Mouse (Mus musculus) lung, postnatal 0 days (tissue): ENCODE measurements around the gene Dnah14. TPM values are rescaled to one million over a fixed set of nuclear protein-coding genes. Genes with fewer than 3 reads are reported as not detected.

Experiments used
- ATAC-seq: fragments of 200-750 bp; cut with Nextera tagmentation; 2 replicates; pipeline ENCODE4 v1.8.0; 2017; ENCODE audit warnings: moderate library complexity
- DNase-seq: peaks from one replicate; pipeline ENCODE4 v3.0.0-alpha.2; 2016; ENCODE audit warnings: low spot score
- H3K27ac ChIP-seq: fragments of 300-500 bp; sonication (generic); 2 replicates; pipeline ENCODE4 v1.5.1; 2014; ENCODE audit warnings: antibody characterized with exemption, mild to moderate bottlenecking, low read length, mixed read lengths
- H3K27me3 ChIP-seq: fragments of 300-500 bp; sonication (generic); replicated peaks from 2 replicates; pipeline ENCODE4 v1.6.1; 2014; ENCODE audit warnings: low read length, mixed read lengths; ENCODE audit not compliant: insufficient read depth
- H3K36me3 ChIP-seq: fragments of 300-500 bp; sonication (generic); 2 replicates; pipeline ENCODE4 v1.6.1; 2014; ENCODE audit warnings: low read length, mixed read lengths; ENCODE audit not compliant: insufficient read depth
- H3K4me1 ChIP-seq: fragments of 300-500 bp; sonication (generic); 2 replicates; pipeline ENCODE4 v1.6.1; 2014; ENCODE audit warnings: antibody characterized with exemption, low read depth, low read length, mixed read lengths; ENCODE audit not compliant: insufficient read depth
- H3K4me2 ChIP-seq: fragments of 300-500 bp; sonication (generic); replicated peaks from 2 replicates; pipeline ENCODE4 v1.6.1; 2014; ENCODE audit warnings: low read depth, mild to moderate bottlenecking, low read length, moderate library complexity, mixed read lengths
- H3K4me3 ChIP-seq: fragments of 300-500 bp; sonication (generic); 2 replicates; pipeline ENCODE4 v1.5.1; 2014; ENCODE audit warnings: low read depth, low read length
- H3K9ac ChIP-seq: fragments of 300-500 bp; sonication (generic); replicated peaks from 2 replicates; pipeline ENCODE4 v1.6.1; 2014; ENCODE audit warnings: low read depth, mild to moderate bottlenecking
- H3K9me3 ChIP-seq: fragments of 300-500 bp; sonication (generic); 2 replicates; pipeline ENCODE4 v1.6.1; 2016; ENCODE audit warnings: low read length, mixed read lengths
- CTCF ChIP-seq: IDR thresholded peaks from 2 replicates; pipeline ENCODE4 v1.5.1; 2016; ENCODE audit warnings: antibody characterized with exemption, mild to moderate bottlenecking
- EP300 ChIP-seq: IDR thresholded peaks from 2 replicates; pipeline ENCODE4 v1.6.1; 2016; ENCODE audit warnings: antibody characterized with exemption, mild to moderate bottlenecking, control low read depth
- WGBS: fragments of 180-500 bp; shearing (Covaris S2); extraction: QIAGEN DNeasy Blood & Tissue Kit; methylation state at CpG from one replicate; pipeline ENCODE4 v1.1.7; 2014; 5-methylcytosine and 5-hydroxymethylcytosine counted together
- polyA plus RNA-seq: library from polyadenylated mRNA; unstranded; fragments of >200 nt; fragmentation: Nextera tagmentation; extraction: Ambion mirVana; gene quantifications from 2 replicates; pipeline ENCODE4 v1.2.1, GENCODE M21; 2015

The Dnah14 gene
- polyA plus RNA-seq, 1 experiment from 2014 or later = 1.0 TPM

DNA sequence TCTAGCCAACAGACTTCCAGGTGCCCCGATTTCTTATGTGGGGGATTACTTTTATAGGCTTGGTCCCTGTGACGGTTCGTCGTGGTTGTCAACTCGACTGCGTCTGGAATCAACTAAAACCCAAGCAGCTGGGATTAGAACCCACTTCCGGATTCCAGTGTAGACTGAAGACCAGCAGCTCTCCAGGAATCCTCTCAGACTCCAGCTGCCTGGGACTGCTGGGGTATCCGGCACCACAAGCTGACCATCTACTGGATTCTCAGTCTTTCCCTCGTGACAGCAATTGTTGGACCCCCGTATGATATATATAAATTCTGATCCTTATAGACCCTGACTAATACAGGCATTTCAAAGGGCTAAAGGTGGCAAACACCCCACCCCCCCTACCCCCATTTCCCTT lies 16.7 kb upstream of the Dnah14 start:
- Histone ChIP-seq H3K4me2 (no peak overlapping the region), H3K27ac (no peak overlapping the region), H3K27me3 (no peaks in the 10 kb centered on the region), H3K9me3 (no peaks in the 10 kb centered on the region), H3K4me3 (no peak overlapping the region), H3K9ac (no peak overlapping the region), H3K36me3 (no peaks in the 10 kb centered on the region), H3K4me1 (no peaks in the 10 kb centered on the region)
- whole genome bisulfite sequencing = 71% methylated on average over 10 of the region's 10 CpGs
- no peak for ATAC-seq
- TF ChIP-seq CTCF = no peak
- no peak for TF ChIP-seq EP300
- no peak for DNase-seq

DNA sequence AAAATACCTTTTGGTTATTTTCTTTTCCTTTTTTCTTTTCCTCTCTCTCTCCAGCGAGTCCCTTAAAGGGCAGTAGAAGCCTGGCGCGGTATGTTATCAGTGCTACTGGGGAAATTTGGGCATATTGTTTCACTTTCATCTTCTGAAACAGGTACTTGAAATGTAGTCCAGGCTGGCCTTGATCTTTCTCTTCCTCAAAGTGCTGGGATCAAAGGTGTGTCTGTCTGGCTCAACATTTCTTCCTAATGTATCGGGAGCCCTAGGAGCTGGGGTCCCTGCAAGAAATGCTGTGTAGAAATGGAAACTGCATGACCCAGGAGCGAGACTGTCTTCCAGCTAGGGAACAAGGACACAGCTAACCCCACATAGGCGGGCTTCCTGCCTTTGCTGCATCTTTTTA lies 16.0 kb upstream of the Dnah14 start:
- Histone ChIP-seq H3K9me3 (no peaks in the 10 kb centered on the region), H3K4me2 (no peak overlapping the region), H3K36me3 (no peaks in the 10 kb centered on the region), H3K9ac (no peak overlapping the region), H3K4me1 (no peaks in the 10 kb centered on the region), H3K27ac (no peak overlapping the region), H3K4me3 (no peak overlapping the region), H3K27me3 (no peaks in the 10 kb centered on the region)
- ATAC-seq = no peak
- TF ChIP-seq CTCF = no peak
- TF ChIP-seq EP300 = no peak
- 75% methylated on average over 6 of the region's 6 CpGs for WGBS
- no peak for DNase-seq

DNA sequence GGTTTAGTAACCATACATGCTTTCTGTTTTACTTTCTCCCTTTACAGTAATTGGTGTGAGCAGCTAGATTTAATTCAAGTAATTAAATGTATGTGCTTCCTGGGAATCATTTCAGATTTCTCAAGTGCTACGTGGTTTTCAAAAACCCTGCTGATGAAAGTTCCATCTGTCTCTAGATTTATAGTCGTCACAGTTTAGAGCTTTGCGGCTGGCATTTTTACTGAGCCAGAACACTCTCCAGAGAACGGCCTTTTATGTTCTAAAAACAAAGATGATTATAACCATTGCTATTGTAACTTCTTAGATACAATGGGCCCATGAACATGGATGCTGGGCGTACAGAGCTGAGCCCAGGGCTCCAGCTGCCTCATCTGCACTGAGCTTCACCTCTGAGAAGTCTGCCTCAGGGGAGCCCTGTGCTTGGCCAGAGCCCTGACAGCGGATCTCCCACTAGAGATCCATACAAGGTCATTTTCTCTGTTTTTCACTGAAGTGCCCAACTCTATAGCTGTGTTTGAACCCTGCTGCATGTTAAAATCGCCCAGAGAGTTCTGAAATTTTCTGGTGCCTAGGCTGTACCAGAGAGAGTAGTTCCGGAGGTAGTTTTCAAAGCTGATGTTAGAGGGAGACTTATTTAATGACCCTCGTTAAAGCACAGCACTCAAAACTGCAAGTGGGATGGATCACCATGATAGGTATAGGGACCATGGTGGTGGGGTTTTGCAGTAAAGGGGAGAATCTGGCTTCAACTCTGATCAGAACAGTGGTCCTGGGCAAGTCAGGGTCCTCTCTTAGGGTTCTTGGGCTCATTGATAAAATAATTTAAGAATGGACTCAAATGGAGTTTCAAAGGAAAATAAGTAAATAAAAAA lies 15.2 kb upstream of the Dnah14 start:
- Histone ChIP-seq H3K9ac (no peak overlapping the region), H3K4me3 (no peak overlapping the region), H3K9me3 (no peaks in the 10 kb centered on the region), H3K27ac (no peak overlapping the region), H3K4me2 (no peak overlapping the region), H3K4me1 (no peaks in the 10 kb centered on the region), H3K27me3 (no peaks in the 10 kb centered on the region), H3K36me3 (no peaks in the 10 kb centered on the region)
- DNase-seq (no peak), ATAC-seq (no peak)
- TF ChIP-seq CTCF (no peak), EP300 (no peak)
- 69% methylated on average over 9 of the region's 9 CpGs for WGBS

DNA sequence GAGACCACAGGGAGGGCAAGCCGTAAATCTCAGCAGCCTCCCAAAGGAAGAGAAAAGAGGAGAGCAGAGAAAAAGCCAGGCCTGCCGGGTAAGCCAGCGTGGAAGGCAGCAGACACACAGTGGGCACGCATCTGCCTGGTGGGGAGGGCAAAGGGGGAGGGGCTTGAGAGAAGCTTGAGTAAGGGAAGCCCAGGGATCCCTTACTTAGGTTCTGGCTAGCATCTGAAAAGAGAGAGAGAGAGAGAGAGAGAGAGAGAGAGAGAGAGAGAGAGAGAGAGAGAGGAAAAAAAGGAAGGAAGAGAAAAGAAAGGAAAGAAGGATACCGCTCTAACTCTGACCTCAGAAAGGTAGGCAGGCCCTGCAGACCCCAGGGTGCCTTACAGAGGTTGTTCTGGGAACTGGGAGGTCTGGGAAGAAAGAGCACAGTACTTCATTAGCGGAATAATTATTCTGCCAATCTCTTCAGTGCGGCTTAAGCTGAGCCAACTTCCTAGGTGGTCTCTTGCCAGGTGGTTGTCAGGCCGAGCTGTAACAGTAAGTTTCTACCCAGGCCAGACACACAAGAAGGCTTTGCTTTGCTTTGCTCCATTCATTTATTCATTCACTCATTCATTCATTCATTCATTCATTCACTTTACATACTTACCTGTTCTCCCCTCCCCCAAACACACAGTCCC lies 14.5 kb upstream of the Dnah14 start:
- WGBS = 53% methylated on average over 8 of the region's 8 CpGs

DNA sequence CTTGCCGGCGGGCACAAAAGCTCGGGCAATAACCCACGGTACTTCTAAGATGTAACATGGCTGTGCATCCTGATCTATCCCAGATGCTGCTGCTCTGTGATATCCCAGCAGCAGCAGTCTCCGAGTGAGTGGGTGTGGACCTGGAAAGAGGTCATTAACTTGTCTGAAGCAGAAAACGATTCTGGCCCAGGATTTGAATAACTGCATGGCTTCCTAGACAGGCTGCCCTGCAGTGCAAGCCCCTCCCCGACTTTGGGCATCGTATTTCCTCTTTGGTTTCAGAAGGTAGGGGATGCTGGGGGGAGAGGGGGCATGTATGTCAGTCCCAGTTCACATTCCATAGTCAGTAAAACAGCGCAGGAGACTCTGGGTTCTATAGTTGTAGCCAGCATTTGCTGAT lies 6.9 kb upstream of the Dnah14 start:
- Histone ChIP-seq H3K9ac (no peak overlapping the region), H3K9me3 (no peaks in the 10 kb centered on the region), H3K27me3 (no peaks in the 10 kb centered on the region), H3K36me3 (no peaks in the 10 kb centered on the region), H3K4me3 (no peak overlapping the region), H3K27ac (no peak overlapping the region), H3K4me2 (no peak overlapping the region), H3K4me1 (no peaks in the 10 kb centered on the region)
- no peak for TF ChIP-seq EP300
- no peak for TF ChIP-seq CTCF
- ATAC-seq (no peak), DNase-seq (no peak)
- WGBS = 62% methylated on average over 9 of the region's 9 CpGs

More for the DNA sequence above, 14.5 kb upstream of the Dnah14 start:
- no peak for ATAC-seq
- TF ChIP-seq CTCF (no peak), EP300 (no peak)
- no peaks in the 10 kb centered on the region for H3K4me1 ChIP-seq
- no peak for DNase-seq
- H3K27ac ChIP-seq = no peak overlapping the region
- no peaks in the 10 kb centered on the region for H3K27me3 ChIP-seq
- H3K4me2 ChIP-seq = no peak overlapping the region
- H3K36me3 ChIP-seq = no peaks in the 10 kb centered on the region
- H3K9ac ChIP-seq = no peak overlapping the region
- no peak overlapping the region for H3K4me3 ChIP-seq
- H3K9me3 ChIP-seq = no peaks in the 10 kb centered on the region

DNA sequence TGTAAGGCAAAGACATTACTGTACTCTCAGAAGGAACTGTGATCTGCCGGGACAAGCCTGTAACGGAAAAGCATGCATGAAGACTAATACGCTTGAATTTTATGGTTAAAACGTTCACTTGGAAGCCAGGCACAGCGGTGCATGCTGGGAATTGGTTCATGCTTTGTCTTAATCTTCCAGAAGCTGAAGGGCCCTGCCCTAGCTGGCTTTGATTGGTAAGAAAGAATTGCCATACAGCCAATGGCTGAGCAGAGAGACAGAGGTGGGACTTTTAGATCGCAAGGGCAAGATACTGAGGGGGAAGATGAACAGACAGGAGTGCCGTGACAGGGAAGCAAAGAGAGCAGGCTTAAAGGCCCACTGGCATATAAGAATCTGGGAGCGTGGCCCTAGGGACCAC lies 6.8 kb downstream of the Dnah14 start:
- Histone ChIP-seq H3K9ac (no peak overlapping the region), H3K27me3 (no peaks in the 10 kb centered on the region), H3K36me3 (no peaks in the 10 kb centered on the region), H3K4me2 (no peak overlapping the region), H3K9me3 (no peaks in the 10 kb centered on the region), H3K27ac (no peak overlapping the region), H3K4me3 (no peak overlapping the region), H3K4me1 (no peaks in the 10 kb centered on the region)
- WGBS = 62% methylated on average over 8 of the region's 8 CpGs
- no peak for DNase-seq
- ATAC-seq = no peak
- TF ChIP-seq CTCF = no peak
- TF ChIP-seq EP300 = no peak
